Mouse (Mus musculus): ENCODE data around the gene Zfp969. TPM values are rescaled to one million over a fixed set of nuclear protein-coding genes. Genes with fewer than 3 reads are reported as not detected.
"Not testable (repeated sequence)": the region's sequence is repeated elsewhere in the genome, so short reads cannot be mapped to it uniquely, and the experiment has no call there.

Zfp969 gene
- 20.5 and 28.4 TPM in 2 replicates for polyA plus RNA-seq (2014; fragmentation: Nextera tagmentation; extraction: Ambion mirVana)

GRCm38 (mm10) chr2:175703546-175703945 is at the start of gene Zfp969:
Gene Zfp969 (minus strand): TSS chr2:175703646.
- not testable (repeated sequence) for H3K4me3 ChIP-seq (ENCODE audit: low read depth, low read length); H3K27me3 ChIP-seq (ENCODE audit: control insufficient read depth, insufficient read depth, low read length); H3K4me1 ChIP-seq (ENCODE audit: control insufficient read depth, insufficient read depth, low read length); H3K9ac ChIP-seq (replicated peaks; ENCODE audit: low read depth, low read length); H3K4me2 ChIP-seq (replicated peaks; ENCODE audit: low read depth, low read length); H3K9me3 ChIP-seq (ENCODE audit: control insufficient read depth, low read depth, low read length); H3K27ac ChIP-seq (ENCODE audit: low read length); ATAC-seq (ENCODE audit: insufficient number of reproducible peaks, insufficient read depth, low FRiP score, low read depth); H3K36me3 ChIP-seq (ENCODE audit: control insufficient read depth, insufficient read depth, low read length)
- WGBS, result no CpG with 5 or more reads among the region's 9 CpGs

- not testable (repeated sequence) for H3K36me3 ChIP-seq (ENCODE audit: control insufficient read depth, insufficient read depth, low read length); H3K27me3 ChIP-seq (ENCODE audit: control insufficient read depth, insufficient read depth, low read length); H3K9me3 ChIP-seq (ENCODE audit: control insufficient read depth, low read depth, low read length); H3K27ac ChIP-seq (ENCODE audit: low read length); H3K9ac ChIP-seq (replicated peaks; ENCODE audit: low read depth, low read length); H3K4me3 ChIP-seq (ENCODE audit: low read depth, low read length); H3K4me2 ChIP-seq (replicated peaks; ENCODE audit: low read depth, low read length); ATAC-seq (ENCODE audit: insufficient number of reproducible peaks, insufficient read depth, low FRiP score, low read depth); H3K4me1 ChIP-seq (ENCODE audit: control insufficient read depth, insufficient read depth, low read length)
- no CpG with 5 or more reads among the region's 2 CpGs for WGBS
Observed at GRCm38 (mm10) chr2:175741237-175741636, 37.8 kb upstream of the Zfp969 start, which contains the start of gene Gm2007. Gene Gm2007 (plus strand): TSS chr2:175741537.

- not testable (repeated sequence) for ATAC-seq (ENCODE audit: insufficient number of reproducible peaks, insufficient read depth, low FRiP score, low read depth); H3K27ac ChIP-seq (ENCODE audit: low read length); H3K4me2 ChIP-seq (replicated peaks; ENCODE audit: low read depth, low read length); H3K4me1 ChIP-seq (ENCODE audit: control insufficient read depth, insufficient read depth, low read length); H3K9ac ChIP-seq (replicated peaks; ENCODE audit: low read depth, low read length); H3K36me3 ChIP-seq (ENCODE audit: control insufficient read depth, insufficient read depth, low read length); H3K27me3 ChIP-seq (ENCODE audit: control insufficient read depth, insufficient read depth, low read length); H3K9me3 ChIP-seq (ENCODE audit: control insufficient read depth, low read depth, low read length); H3K4me3 ChIP-seq (ENCODE audit: low read depth, low read length)
- no CpG with 5 or more reads among the region's 2 CpGs for WGBS
Observed at GRCm38 (mm10) chr2:175643678-175644077, 59.8 kb downstream of the Zfp969 start, which contains the start of gene Gm11007. Gene Gm11007 (plus strand): TSS chr2:175643978.

Other genes with a start within 250 kb of the Zfp969 start
- gene Zfp965, start 233.7 kb downstream of the Zfp969 start, polyA plus RNA-seq (2014; fragmentation: Nextera tagmentation; extraction: Ambion mirVana), result 7.3 and 9.1 TPM in 2 replicates
- not detected in 2 replicates for gene Gm11007, start 59.7 kb downstream of the Zfp969 start, polyA plus RNA-seq (2014; fragmentation: Nextera tagmentation; extraction: Ambion mirVana)
- gene Gm2007, start 37.9 kb upstream of the Zfp969 start, polyA plus RNA-seq (2014; fragmentation: Nextera tagmentation; extraction: Ambion mirVana), result not detected in 2 replicates
- gene Gm14288, start 97.4 kb upstream of the Zfp969 start, polyA plus RNA-seq (2014; fragmentation: Nextera tagmentation; extraction: Ambion mirVana), result 1.5 and 8.7 TPM in 2 replicates
- gene Gm6710, start 165.6 kb upstream of the Zfp969 start, polyA plus RNA-seq (2014; fragmentation: Nextera tagmentation; extraction: Ambion mirVana), result 26.0 and 29.1 TPM in 2 replicates
- 5.9 and 6.3 TPM in 2 replicates for gene Zfp966, start 227.5 kb upstream of the Zfp969 start, polyA plus RNA-seq (2014; fragmentation: Nextera tagmentation; extraction: Ambion mirVana)

Measured in stomach, embryonic 14.5 days (tissue).